Mouse (Mus musculus) kidney, embryonic 16.5 days (tissue): ENCODE results near the gene Micall1. TPM values are rescaled to one million over a fixed set of nuclear protein-coding genes. Genes with fewer than 3 reads are reported as not detected.

ENCODE experiments used
- ATAC-seq: fragments of 200-750 bp; cut with Nextera tagmentation; 2 replicates; pipeline ENCODE4 v1.8.0; 2017; ENCODE audit warnings: moderate TSS enrichment; ENCODE audit not compliant: low FRiP score, low TSS enrichment
- H3K27ac ChIP-seq: fragments of 300-500 bp; sonication (generic); 2 replicates; pipeline ENCODE4 v1.5.1; 2014; ENCODE audit warnings: low read length
- H3K27me3 ChIP-seq: fragments of 300-500 bp; sonication (generic); 2 replicates; pipeline ENCODE4 v1.6.1; 2014; ENCODE audit warnings: low read length, control low read depth, mixed read lengths; ENCODE audit not compliant: insufficient read depth
- H3K36me3 ChIP-seq: fragments of 300-500 bp; sonication (generic); 2 replicates; pipeline ENCODE4 v1.6.1; 2014; ENCODE audit warnings: low read length, control low read depth, mixed read lengths; ENCODE audit not compliant: insufficient read depth
- H3K4me1 ChIP-seq: fragments of 300-500 bp; sonication (generic); 2 replicates; pipeline ENCODE4 v1.6.1; 2014; ENCODE audit warnings: low read length, control low read depth, mixed read lengths; ENCODE audit not compliant: insufficient read depth
- H3K4me2 ChIP-seq: fragments of 300-500 bp; sonication (generic); replicated peaks from 2 replicates; pipeline ENCODE4 v1.6.1; 2014; ENCODE audit warnings: low read depth, low read length
- H3K4me3 ChIP-seq: fragments of 300-500 bp; sonication (generic); 2 replicates; pipeline ENCODE4 v1.5.1; 2014; ENCODE audit warnings: mild to moderate bottlenecking, low read length
- H3K9ac ChIP-seq: fragments of 300-500 bp; sonication (generic); replicated peaks from 2 replicates; pipeline ENCODE4 v1.6.1; 2014; ENCODE audit warnings: low read length
- H3K9me3 ChIP-seq: fragments of 300-500 bp; sonication (generic); 2 replicates; pipeline ENCODE4 v1.6.1; 2016; ENCODE audit warnings: low read length, control low read depth
- WGBS: fragments of 180-500 bp; shearing (Covaris S2); extraction: QIAGEN DNeasy Blood & Tissue Kit; methylation state at CpG from one replicate; pipeline ENCODE4 v1.1.7; 2014; 5-methylcytosine and 5-hydroxymethylcytosine counted together
- polyA plus RNA-seq: library from polyadenylated mRNA; unstranded; fragments of >200 nt; fragmentation: Nextera tagmentation; extraction: Ambion mirVana; gene quantifications from 2 replicates; pipeline ENCODE4 v1.2.1, GENCODE M21; 2015

Gene Micall1
- polyA plus RNA-seq: 8.5 and 8.9 TPM in 2 replicates

DNA sequence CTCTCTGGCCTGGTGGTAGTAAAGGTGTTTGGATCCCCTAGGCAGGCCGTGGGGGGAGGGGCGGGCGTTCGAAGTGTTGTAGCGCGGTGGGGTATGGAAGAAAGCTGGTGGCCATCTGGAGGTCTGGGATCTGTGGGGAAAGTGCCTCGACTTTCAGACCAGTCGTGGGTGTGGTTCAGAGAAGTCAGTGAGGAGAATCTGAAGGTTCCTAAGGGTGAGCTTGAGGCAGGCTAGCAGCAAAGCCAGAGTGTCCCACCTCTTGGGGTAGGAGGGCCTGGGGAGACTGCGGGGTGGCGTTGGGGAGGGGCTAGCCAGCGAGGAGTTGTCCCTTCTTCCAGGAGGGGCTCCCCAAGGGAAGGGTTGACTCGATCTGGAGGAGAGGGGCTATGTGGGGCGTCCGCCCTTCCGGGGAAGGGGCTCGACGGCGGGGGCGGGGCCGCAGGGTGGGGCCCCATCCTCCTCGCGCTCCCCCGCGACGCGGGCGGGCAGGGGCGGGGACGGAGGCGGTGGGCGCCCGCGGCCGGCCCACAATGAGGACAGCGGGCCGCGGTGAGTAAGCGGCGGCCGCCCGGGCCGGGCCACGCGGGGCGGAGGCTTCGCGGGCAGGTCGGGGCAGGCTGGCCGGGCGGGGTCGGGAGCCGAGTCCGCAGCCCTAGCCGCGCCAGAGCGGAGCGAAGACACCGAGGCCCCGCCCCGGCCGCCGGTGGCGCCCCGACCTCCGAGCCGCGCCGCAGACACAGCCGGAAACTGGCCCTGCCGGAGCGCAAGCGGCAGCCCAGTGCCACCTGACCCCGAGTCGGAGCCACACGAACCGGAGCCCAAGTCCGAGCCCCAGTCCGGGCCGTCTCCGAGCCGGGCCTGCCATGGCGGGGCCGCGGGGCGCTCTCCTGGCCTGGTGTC, at the start of gene Micall1:
TSS of gene Micall1 (plus strand) at position 478 of the 900 bp plus-strand sequence.
- peaks cover 26% of the 10 kb centered on the region for H3K4me1 ChIP-seq
- H3K9me3 ChIP-seq: no peaks in the 10 kb centered on the region
- no peaks in the 10 kb centered on the region for H3K27me3 ChIP-seq
- peak within 1 kb of the TSS; percentile 87 for H3K4me3 ChIP-seq
- H3K9ac ChIP-seq: peak within 1 kb of the TSS; percentile 87
- peak; percentile 89 for ATAC-seq
- no peaks in the 10 kb centered on the region for H3K36me3 ChIP-seq
- H3K4me2 ChIP-seq: peak within 1 kb of the TSS; percentile 78
- under 1% methylated on average over 70 of the region's 85 CpGs for WGBS
- peak within 1 kb of the TSS; percentile 85 for H3K27ac ChIP-seq

DNA sequence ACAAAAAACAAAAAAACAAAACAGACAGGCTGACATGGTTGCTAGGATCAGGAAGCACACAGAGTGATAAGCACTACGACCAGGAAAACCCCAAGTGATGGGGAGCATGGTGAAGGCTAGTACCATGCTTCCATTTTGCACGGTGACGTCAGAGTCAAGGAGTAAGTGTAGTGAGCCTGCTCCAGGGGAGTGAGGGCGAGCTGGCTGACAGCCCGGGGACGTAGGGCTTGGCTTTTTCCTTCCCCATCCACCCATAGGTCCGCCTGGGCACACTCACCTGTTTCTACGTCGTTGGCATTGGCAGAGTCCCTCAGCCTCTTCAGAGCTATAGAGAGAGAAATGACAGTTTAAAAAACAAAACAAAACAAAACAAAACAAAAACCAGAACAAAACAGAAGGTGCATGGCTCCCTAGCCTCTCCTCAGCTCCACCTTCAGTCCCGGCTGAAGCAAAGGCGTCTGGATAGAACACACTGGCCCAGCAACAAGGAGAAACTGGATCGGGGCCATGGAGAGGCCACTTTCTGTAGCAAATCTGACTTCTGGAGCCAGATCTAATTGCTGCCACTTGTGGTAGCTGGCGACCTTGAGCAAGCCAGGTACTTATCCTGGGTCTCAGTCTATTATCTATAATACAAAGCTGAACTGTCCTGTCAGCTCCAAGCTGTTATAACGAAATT, 47.7 kb upstream of the Micall1 start:
- Histone ChIP-seq H3K36me3 (peaks cover 47% of the 10 kb centered on the region), H3K27ac (no peak overlapping the region), H3K4me2 (no peak overlapping the region), H3K27me3 (no peaks in the 10 kb centered on the region), H3K9ac (no peak overlapping the region), H3K4me3 (no peak overlapping the region), H3K4me1 (peaks cover 16% of the 10 kb centered on the region), H3K9me3 (no peaks in the 10 kb centered on the region)
- no peak for ATAC-seq
- 81% methylated on average over 14 of the region's 14 CpGs for WGBS

DNA sequence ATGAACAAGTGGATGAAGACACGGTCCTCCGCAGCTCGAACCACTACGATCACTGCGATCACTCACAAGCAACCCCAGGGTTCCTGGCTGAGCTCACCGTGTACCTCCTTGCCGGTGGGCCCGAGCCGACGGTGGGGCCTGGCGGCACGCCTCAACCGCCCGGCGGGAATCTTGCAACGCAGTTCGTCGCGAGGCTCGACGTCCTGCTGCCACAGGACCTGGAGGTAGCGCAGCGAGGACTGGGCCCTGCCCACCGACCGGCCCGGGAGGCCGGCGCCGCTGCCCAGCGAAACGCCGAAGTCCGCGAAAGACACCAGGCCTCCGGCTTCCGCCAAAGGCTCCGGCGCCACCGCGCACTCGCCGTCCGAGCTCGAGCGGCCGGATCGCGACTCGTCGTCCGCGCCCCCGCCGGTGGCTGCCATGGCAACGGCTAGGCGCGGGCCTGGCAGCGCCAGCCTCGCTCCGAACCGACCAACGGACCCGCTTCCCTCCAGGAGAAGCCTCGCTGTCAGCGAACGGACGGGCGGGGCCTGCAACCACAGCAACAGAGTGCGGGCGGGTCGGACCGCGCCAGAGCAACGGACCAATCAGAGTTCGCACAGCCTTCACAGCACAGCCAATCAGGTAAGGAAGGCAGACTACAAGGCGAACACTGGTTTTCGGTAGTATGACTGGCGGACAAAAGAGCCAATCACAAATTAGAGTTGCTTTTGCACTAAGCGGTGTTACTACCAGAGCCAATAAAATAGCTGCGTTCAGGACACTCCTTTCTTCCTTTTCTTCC, 46.1 kb upstream of the Micall1 start, which contains the start of gene Ankrd54:
TSS of gene Ankrd54 (minus strand) at position 518 of the 784 bp plus-strand sequence.
- peak within 1 kb of the TSS; percentile 71 for H3K27ac ChIP-seq
- peak within 1 kb of the TSS; percentile 86 for H3K4me2 ChIP-seq
- H3K9me3 ChIP-seq: no peaks in the 10 kb centered on the region
- no peaks in the 10 kb centered on the region for H3K27me3 ChIP-seq
- peak within 1 kb of the TSS; percentile 95 for H3K4me3 ChIP-seq
- peaks cover 16% of the 10 kb centered on the region for H3K4me1 ChIP-seq
- under 1% methylated on average over 79 of the region's 80 CpGs for WGBS
- H3K9ac ChIP-seq: peak within 1 kb of the TSS; percentile 91
- ATAC-seq: peak; percentile 99
- peaks cover 34% of the 10 kb centered on the region for H3K36me3 ChIP-seq

GRCm38 (mm10) chr15:79063160-79063740, 45.4 kb upstream of the Micall1 start:
- peak overlapping the region; percentile 61 for H3K9ac ChIP-seq
- peak overlapping the region; percentile 42 for H3K4me3 ChIP-seq
- 7% methylated on average over 14 of the region's 14 CpGs for WGBS
- H3K4me1 ChIP-seq: peaks cover 16% of the 10 kb centered on the region
- H3K27me3 ChIP-seq: no peaks in the 10 kb centered on the region
- ATAC-seq: no peak
- H3K27ac ChIP-seq: peak overlapping the region; percentile 71
- peaks cover 27% of the 10 kb centered on the region for H3K36me3 ChIP-seq
- H3K9me3 ChIP-seq: no peaks in the 10 kb centered on the region
- peak overlapping the region; percentile 67 for H3K4me2 ChIP-seq

GRCm38 (mm10) chr15:79065086-79065770, 43.5 kb upstream of the Micall1 start:
- ATAC-seq: no peak
- H3K4me1 ChIP-seq: peaks cover 16% of the 10 kb centered on the region
- H3K9me3 ChIP-seq: no peaks in the 10 kb centered on the region
- H3K4me2 ChIP-seq: no peak overlapping the region
- H3K36me3 ChIP-seq: peaks cover 8% of the 10 kb centered on the region; the same call in 1 of the 2 replicates
- peak overlapping the region; percentile 79 for H3K27ac ChIP-seq
- H3K9ac ChIP-seq: peak overlapping the region; percentile 27; the same call in 1 of the 2 replicates
- WGBS: 30% methylated on average over 8 of the region's 8 CpGs
- H3K4me3 ChIP-seq: no peak overlapping the region
- no peaks in the 10 kb centered on the region for H3K27me3 ChIP-seq

GRCm38 (mm10) chr15:79066276-79066675, 42.4 kb upstream of the Micall1 start:
- 30% methylated on average over 2 of the region's 2 CpGs for WGBS
- ATAC-seq: no peak
- Histone ChIP-seq H3K27me3 (no peaks in the 10 kb centered on the region), H3K4me1 (peaks cover 14% of the 10 kb centered on the region), H3K4me3 (no peak overlapping the region), H3K9ac (no peak overlapping the region), H3K9me3 (no peaks in the 10 kb centered on the region), H3K27ac (no peak overlapping the region), H3K4me2 (no peak overlapping the region), H3K36me3 (no peaks in the 10 kb centered on the region)

DNA sequence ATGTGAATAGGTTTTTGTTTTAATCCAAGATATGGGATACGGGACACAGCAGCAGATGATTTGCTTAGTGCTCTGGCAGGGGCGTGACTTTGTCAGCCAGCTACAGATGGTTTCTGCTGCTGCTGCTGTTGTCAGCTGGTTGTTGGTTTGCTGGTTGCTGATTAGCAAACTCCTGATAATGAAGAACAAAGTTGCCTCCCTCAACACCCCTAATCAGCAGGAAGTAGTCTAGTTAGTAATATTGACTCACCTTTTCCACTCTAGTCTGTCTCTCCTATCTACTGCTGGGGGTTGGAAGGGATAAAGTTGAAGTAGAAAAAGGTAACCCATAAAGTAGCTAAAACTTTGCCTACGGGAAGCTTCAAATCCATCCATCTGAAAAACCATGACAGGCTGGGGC, 41.1 kb upstream of the Micall1 start:
- no peak overlapping the region for H3K4me3 ChIP-seq
- ATAC-seq: no peak
- no peak overlapping the region for H3K27ac ChIP-seq
- WGBS: 73% methylated on average over 3 of the region's 3 CpGs
- H3K4me1 ChIP-seq: peaks cover 5% of the 10 kb centered on the region
- no peak overlapping the region for H3K9ac ChIP-seq
- no peaks in the 10 kb centered on the region for H3K9me3 ChIP-seq
- no peak overlapping the region for H3K4me2 ChIP-seq
- H3K27me3 ChIP-seq: no peaks in the 10 kb centered on the region
- H3K36me3 ChIP-seq: no peaks in the 10 kb centered on the region

DNA sequence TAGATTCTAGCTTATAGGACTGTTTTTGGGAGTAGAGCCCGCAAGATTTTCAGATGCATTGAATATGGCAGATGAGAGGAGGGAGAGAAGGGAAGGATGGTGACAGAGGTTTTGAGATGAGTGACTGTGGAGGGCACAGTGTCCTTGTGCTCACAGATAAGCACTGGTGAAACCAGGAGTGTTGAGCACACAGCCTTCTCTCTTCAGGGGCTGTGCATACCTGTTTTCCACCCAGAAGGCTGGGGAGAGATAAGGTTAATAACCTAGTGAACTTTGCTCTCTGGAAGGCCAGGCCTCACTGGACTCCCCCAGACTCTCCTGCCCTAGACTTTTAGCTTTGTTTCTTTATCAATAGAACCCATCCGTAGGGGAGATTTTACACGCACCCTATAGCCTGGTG, 40.3 kb upstream of the Micall1 start:
- peaks cover 3% of the 10 kb centered on the region for H3K4me1 ChIP-seq
- no peak overlapping the region for H3K9ac ChIP-seq
- no peak for ATAC-seq
- no peaks in the 10 kb centered on the region for H3K27me3 ChIP-seq
- no peak overlapping the region for H3K27ac ChIP-seq
- H3K4me3 ChIP-seq: no peak overlapping the region
- 80% methylated on average over 3 of the region's 3 CpGs for WGBS
- H3K9me3 ChIP-seq: no peaks in the 10 kb centered on the region
- no peak overlapping the region for H3K4me2 ChIP-seq
- H3K36me3 ChIP-seq: no peaks in the 10 kb centered on the region
